Mouse (Mus musculus): ENCODE data around the gene Retreg1. TPM values are rescaled to one million over a fixed set of nuclear protein-coding genes. Genes with fewer than 3 reads are reported as not detected.

Retreg1 gene
- polyA plus RNA-seq, 1 experiment from 2014 or later, result 57.3 TPM

- no peak overlapping the region for H3K27ac ChIP-seq (replicated peaks)
- 68% methylated on average over 7 of the region's 7 CpGs for WGBS
- H3K27me3 ChIP-seq (replicated peaks), result no peaks in the 10 kb centered on the region
- peaks cover 15% of the 10 kb centered on the region for H3K4me1 ChIP-seq
- H3K9ac ChIP-seq, result no peak overlapping the region
- ATAC-seq (ENCODE audit: extremely low read depth, insufficient number of reproducible peaks, low FRiP score, low TSS enrichment), result no peak
- H3K36me3 ChIP-seq, result no peaks in the 10 kb centered on the region
- no peak overlapping the region for H3K4me3 ChIP-seq
- H3K4me2 ChIP-seq, result no peak overlapping the region
- no peaks in the 10 kb centered on the region for H3K9me3 ChIP-seq
Measured at GRCm38 (mm10) chr15:25861900-25862299, 18.9 kb downstream of the Retreg1 start.

- ATAC-seq (ENCODE audit: extremely low read depth, insufficient number of reproducible peaks, low FRiP score, low TSS enrichment), result no peak
- Histone ChIP-seq H3K9ac (no peak overlapping the region), H3K27ac (replicated peaks) (no peak overlapping the region), H3K27me3 (replicated peaks) (no peaks in the 10 kb centered on the region), H3K9me3 (no peaks in the 10 kb centered on the region), H3K4me1 (peaks cover 11% of the 10 kb centered on the region), H3K36me3 (no peaks in the 10 kb centered on the region), H3K4me2 (no peak overlapping the region), H3K4me3 (no peak overlapping the region)
- WGBS, result 79% methylated on average over 3 of the region's 3 CpGs
Measured at GRCm38 (mm10) chr15:25865605-25866004, 22.6 kb downstream of the Retreg1 start.

DNA sequence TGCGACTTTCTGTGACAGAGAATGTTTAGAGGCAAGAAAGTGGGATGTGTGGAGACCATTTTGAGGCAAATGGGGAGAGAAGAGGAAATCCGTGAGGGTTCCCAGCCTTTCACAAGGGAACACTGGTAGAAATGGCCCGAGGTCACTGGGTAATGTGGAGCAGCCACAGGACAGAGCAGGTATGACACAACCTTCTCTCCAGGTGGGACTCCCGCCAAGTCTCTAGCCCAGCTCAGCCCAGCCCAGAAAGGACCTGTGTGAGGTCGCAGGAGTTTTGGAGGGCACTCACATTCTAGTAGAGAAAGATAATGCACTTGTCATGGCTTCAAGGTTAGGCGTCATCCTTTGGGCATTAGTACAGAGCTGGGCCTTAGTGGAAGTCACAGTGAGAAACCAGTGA is 23.1 kb downstream of the Retreg1 start:
- ATAC-seq (ENCODE audit: extremely low read depth, insufficient number of reproducible peaks, low FRiP score, low TSS enrichment), result no peak
- 73% methylated on average over 6 of the region's 6 CpGs for WGBS
- Histone ChIP-seq H3K4me2 (no peak overlapping the region), H3K9ac (no peak overlapping the region), H3K27ac (replicated peaks) (0 out of 2 replicates have a peak overlapping the region, but pooled peaks have one; percentile 9), H3K4me1 (peaks cover 8% of the 10 kb centered on the region), H3K27me3 (replicated peaks) (no peaks in the 10 kb centered on the region), H3K36me3 (no peaks in the 10 kb centered on the region), H3K9me3 (no peaks in the 10 kb centered on the region), H3K4me3 (no peak overlapping the region)

DNA sequence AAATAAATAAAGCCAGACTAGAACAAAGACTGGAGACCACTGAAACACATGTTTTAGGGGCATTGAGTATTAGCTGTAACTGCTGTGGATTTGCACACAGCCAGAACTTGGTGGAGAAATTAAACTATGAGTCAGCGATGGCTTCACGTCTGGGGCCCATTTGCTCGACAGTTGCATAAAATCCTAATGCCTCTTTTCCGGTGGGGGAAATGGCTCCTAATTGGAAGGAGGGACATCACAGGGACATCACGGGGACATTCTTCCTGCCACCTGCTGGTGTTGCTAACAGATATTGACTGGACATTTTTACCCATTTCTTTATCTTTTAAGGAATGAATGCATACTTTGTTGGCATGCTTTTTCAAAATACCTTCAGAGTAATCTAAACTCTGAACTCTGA is 26.1 kb downstream of the Retreg1 start:
- no peak overlapping the region for H3K9ac ChIP-seq
- WGBS, result 56% methylated on average over 5 of the region's 5 CpGs
- no peak overlapping the region for H3K4me2 ChIP-seq
- ATAC-seq (ENCODE audit: extremely low read depth, insufficient number of reproducible peaks, low FRiP score, low TSS enrichment), result no peak
- no peak overlapping the region for H3K4me3 ChIP-seq
- H3K36me3 ChIP-seq, result no peaks in the 10 kb centered on the region
- no peak overlapping the region for H3K27ac ChIP-seq (replicated peaks)
- H3K4me1 ChIP-seq, result peaks cover 14% of the 10 kb centered on the region
- H3K9me3 ChIP-seq, result no peaks in the 10 kb centered on the region
- H3K27me3 ChIP-seq (replicated peaks), result no peaks in the 10 kb centered on the region

- WGBS, result 78% methylated on average over 7 of the region's 7 CpGs
- H3K4me3 ChIP-seq, result no peak overlapping the region
- no peaks in the 10 kb centered on the region for H3K27me3 ChIP-seq (replicated peaks)
- H3K4me2 ChIP-seq, result no peak overlapping the region
- no peak for ATAC-seq (ENCODE audit: extremely low read depth, insufficient number of reproducible peaks, low FRiP score, low TSS enrichment)
- H3K36me3 ChIP-seq, result no peaks in the 10 kb centered on the region
- H3K4me1 ChIP-seq, result peaks cover 9% of the 10 kb centered on the region
- H3K9ac ChIP-seq, result no peak overlapping the region
- no peak overlapping the region for H3K27ac ChIP-seq (replicated peaks)
- H3K9me3 ChIP-seq, result no peaks in the 10 kb centered on the region
Measured at GRCm38 (mm10) chr15:25871470-25871869, 28.5 kb downstream of the Retreg1 start.

DNA sequence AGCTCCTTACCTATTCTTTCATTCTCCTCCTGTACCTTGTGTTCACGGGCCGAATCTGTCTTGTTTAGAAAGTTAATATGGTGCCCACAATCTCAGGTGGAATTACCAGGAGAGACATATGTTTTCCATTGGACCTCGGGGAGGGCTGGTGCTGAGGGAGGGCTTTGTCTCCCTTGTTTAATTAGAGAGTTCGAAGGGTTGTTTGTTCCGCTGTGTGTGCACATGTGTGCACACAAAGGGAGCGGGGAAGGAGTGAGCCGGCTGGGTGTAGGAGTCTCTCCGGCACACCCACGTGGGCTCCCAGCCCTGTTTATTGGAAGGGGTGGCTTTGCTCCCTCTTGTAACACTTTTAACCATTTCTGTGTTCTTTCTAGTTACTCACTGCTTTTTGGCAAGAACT is 29.1 kb downstream of the Retreg1 start:
- Histone ChIP-seq H3K4me1 (peaks cover 16% of the 10 kb centered on the region), H3K9me3 (no peaks in the 10 kb centered on the region), H3K9ac (no peak overlapping the region), H3K4me3 (no peak overlapping the region), H3K36me3 (no peaks in the 10 kb centered on the region), H3K4me2 (no peak overlapping the region), H3K27me3 (replicated peaks) (no peaks in the 10 kb centered on the region), H3K27ac (replicated peaks) (no peak overlapping the region)
- no peak for ATAC-seq (ENCODE audit: extremely low read depth, insufficient number of reproducible peaks, low FRiP score, low TSS enrichment)
- WGBS, result 90% methylated on average over 9 of the region's 9 CpGs

- Histone ChIP-seq H3K4me3 (no peak overlapping the region), H3K27ac (replicated peaks) (no peak overlapping the region), H3K9me3 (no peaks in the 10 kb centered on the region), H3K4me2 (no peak overlapping the region), H3K27me3 (replicated peaks) (no peaks in the 10 kb centered on the region), H3K9ac (no peak overlapping the region), H3K4me1 (peaks cover 20% of the 10 kb centered on the region), H3K36me3 (no peaks in the 10 kb centered on the region)
- ATAC-seq (ENCODE audit: extremely low read depth, insufficient number of reproducible peaks, low FRiP score, low TSS enrichment), result no peak
- 84% methylated on average over 9 of the region's 9 CpGs for WGBS
Measured at GRCm38 (mm10) chr15:25872657-25873056, 29.7 kb downstream of the Retreg1 start.

DNA sequence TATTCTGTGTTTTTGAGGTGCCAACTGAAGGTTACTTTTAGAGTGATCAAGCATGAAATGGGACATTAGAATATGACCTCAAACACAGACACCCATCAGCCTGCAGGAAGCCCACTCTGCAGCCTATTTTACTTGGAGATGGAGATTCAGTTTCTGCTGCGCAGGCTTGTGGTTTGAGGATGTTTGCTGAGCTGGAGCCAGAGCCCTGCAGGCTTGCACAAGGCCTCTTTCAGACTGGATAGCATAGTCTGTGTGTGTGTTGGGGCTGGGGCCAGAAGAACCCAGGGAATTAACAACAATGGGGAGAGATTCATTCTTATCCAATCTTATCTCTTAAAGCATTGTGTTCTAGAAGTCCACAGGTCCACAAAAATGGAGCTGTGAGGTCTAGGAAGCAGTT is 30.6 kb downstream of the Retreg1 start:
- no peak overlapping the region for H3K9ac ChIP-seq
- WGBS, result 73% methylated on average over 1 of the region's 1 CpGs
- H3K9me3 ChIP-seq, result no peaks in the 10 kb centered on the region
- no peak overlapping the region for H3K4me2 ChIP-seq
- no peak overlapping the region for H3K4me3 ChIP-seq
- no peaks in the 10 kb centered on the region for H3K36me3 ChIP-seq
- no peak overlapping the region for H3K27ac ChIP-seq (replicated peaks)
- H3K4me1 ChIP-seq, result peaks cover 24% of the 10 kb centered on the region
- H3K27me3 ChIP-seq (replicated peaks), result no peaks in the 10 kb centered on the region
- no peak for ATAC-seq (ENCODE audit: extremely low read depth, insufficient number of reproducible peaks, low FRiP score, low TSS enrichment)

DNA sequence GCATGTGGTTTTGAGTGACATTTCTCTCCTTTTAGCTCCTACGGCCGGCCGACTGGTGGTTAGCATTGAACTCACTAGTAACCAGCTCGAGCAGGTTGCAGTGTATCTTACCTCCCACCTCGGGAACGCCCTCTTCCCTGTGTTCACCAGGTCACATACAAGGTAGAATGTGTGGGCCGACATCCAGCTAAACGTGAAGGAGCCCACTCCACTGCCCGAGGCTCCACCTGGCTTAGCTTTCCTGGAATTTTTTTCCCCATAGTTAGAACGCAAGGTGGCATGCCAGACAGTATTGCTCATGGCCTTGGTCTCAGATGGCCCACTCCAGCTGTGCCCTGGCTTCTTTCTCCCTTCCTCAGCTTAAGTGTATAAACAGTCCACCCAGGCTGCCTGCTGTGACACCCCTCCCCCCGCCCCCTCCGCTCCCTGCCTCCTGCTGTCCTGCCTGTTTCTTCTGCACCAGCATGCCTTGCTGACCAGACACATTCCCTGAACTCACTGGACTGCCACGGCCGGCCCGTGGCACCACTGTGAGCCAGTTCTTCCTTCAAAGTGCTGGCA is 33.7 kb downstream of the Retreg1 start:
- no peaks in the 10 kb centered on the region for H3K36me3 ChIP-seq
- H3K9me3 ChIP-seq, result no peaks in the 10 kb centered on the region
- H3K4me1 ChIP-seq, result peaks cover 24% of the 10 kb centered on the region
- no peak overlapping the region for H3K4me2 ChIP-seq
- no peak overlapping the region for H3K27ac ChIP-seq (replicated peaks)
- no peak overlapping the region; the same call in 1 of the 2 replicates for H3K9ac ChIP-seq
- no peaks in the 10 kb centered on the region for H3K27me3 ChIP-seq (replicated peaks)
- ATAC-seq (ENCODE audit: extremely low read depth, insufficient number of reproducible peaks, low FRiP score, low TSS enrichment), result no peak
- no peak overlapping the region for H3K4me3 ChIP-seq
- 44% methylated on average over 15 of the region's 15 CpGs for WGBS

GRCm38 (mm10) chr15:25877798-25878197 is 34.8 kb downstream of the Retreg1 start:
- H3K9ac ChIP-seq, result no peak overlapping the region
- H3K27me3 ChIP-seq (replicated peaks), result no peaks in the 10 kb centered on the region
- ATAC-seq (ENCODE audit: extremely low read depth, insufficient number of reproducible peaks, low FRiP score, low TSS enrichment), result no peak
- no peaks in the 10 kb centered on the region for H3K9me3 ChIP-seq
- H3K4me1 ChIP-seq, result peaks cover 24% of the 10 kb centered on the region
- H3K4me2 ChIP-seq, result no peak overlapping the region
- H3K27ac ChIP-seq (replicated peaks), result no peak overlapping the region
- no peaks in the 10 kb centered on the region for H3K36me3 ChIP-seq
- 72% methylated on average over 7 of the region's 7 CpGs for WGBS
- H3K4me3 ChIP-seq, result no peak overlapping the region

- 76% methylated on average over 6 of the region's 6 CpGs for WGBS
- H3K9me3 ChIP-seq, result no peaks in the 10 kb centered on the region
- no peak overlapping the region for H3K4me2 ChIP-seq
- no peaks in the 10 kb centered on the region for H3K27me3 ChIP-seq (replicated peaks)
- ATAC-seq (ENCODE audit: extremely low read depth, insufficient number of reproducible peaks, low FRiP score, low TSS enrichment), result no peak
- peaks cover 21% of the 10 kb centered on the region for H3K4me1 ChIP-seq
- no peaks in the 10 kb centered on the region for H3K36me3 ChIP-seq
- no peak overlapping the region for H3K4me3 ChIP-seq
- H3K27ac ChIP-seq (replicated peaks), result no peak overlapping the region
- no peak overlapping the region for H3K9ac ChIP-seq
Measured at GRCm38 (mm10) chr15:25879229-25879628, 36.2 kb downstream of the Retreg1 start.

DNA sequence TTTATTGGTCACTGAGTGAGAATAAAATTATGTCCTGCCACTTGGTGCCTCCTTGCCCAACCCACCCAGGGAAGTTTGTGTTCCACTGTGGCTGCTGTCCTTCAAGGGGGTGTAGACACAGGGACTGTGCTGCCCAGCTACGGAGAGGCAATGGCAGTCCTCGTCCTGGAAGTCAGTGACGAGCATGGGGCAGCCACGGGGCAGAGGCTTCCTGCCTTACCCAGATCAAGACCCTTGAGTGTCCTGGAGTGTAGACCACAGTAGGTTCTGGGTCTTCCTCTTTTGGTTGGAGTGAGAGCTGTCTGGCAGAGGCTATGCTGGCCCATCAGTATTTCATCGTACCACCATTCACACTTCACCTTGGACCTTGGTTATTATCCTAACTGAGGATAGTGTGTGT is 37.2 kb downstream of the Retreg1 start:
- WGBS, result 72% methylated on average over 5 of the region's 5 CpGs
- no peak for ATAC-seq (ENCODE audit: extremely low read depth, insufficient number of reproducible peaks, low FRiP score, low TSS enrichment)

More for the DNA sequence above, 37.2 kb downstream of the Retreg1 start:
- Histone ChIP-seq H3K9me3 (no peaks in the 10 kb centered on the region), H3K27ac (replicated peaks) (no peak overlapping the region), H3K4me2 (no peak overlapping the region), H3K4me1 (peaks cover 22% of the 10 kb centered on the region), H3K4me3 (no peak overlapping the region), H3K36me3 (no peaks in the 10 kb centered on the region), H3K27me3 (replicated peaks) (no peaks in the 10 kb centered on the region), H3K9ac (no peak overlapping the region)

Measured in heart, embryonic 13.5 days (tissue).